Mouse (Mus musculus): ENCODE measurements around the gene Slco4c1. TPM values are rescaled to one million over a fixed set of nuclear protein-coding genes. Genes with fewer than 3 reads are reported as not detected.

Gene Slco4c1
- polyA plus RNA-seq, 1 experiment from 2014 or later, result 4.7 TPM

DNA sequence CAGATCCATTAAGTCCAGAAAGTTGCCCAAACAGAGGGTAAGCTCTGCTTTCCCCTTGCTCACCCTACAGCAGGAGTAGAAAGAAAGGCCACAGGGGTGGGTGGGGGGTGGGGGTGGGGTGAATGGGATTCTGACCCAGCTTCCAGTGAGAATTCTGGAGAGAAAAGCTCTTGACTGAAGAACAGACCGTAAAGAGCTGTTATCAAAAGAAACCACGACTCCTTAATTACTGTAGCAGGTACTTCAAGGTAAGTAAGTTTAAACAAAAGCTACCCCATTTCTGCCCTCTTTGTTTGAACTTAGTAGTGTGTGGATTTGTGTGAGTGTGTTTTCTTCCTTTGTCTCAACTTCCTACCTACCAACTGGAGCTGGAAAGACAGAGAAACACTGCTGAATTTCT, 23.4 kb downstream of the Slco4c1 start:
- DNase-seq (no peak), ATAC-seq (ENCODE audit: insufficient read depth) (peak; percentile 54; the same call in 1 of the 2 replicates)
- no peaks in the 10 kb centered on the region for H3K4me1 ChIP-seq (ENCODE audit: insufficient read depth)

DNA sequence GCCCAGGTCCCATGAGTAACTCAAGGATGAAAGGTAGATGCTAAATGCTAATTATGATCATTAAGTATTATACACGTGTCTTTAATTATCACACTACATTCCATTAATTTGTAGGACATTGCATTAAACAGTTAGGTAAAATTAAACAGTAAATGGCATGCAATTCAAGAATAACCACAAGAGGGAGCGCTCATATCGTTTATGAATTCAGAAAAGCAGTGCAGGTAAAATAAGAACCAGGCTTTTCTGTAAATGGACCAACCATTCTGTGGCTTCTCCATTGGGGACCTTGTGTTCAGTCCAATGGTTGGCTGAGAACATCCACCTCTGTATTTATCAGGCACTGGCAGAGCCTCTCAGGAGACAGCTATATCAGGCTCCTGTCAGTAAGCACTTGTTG, 25.2 kb downstream of the Slco4c1 start:
- no peaks in the 10 kb centered on the region for H3K27me3 ChIP-seq (ENCODE audit: insufficient read depth, low read length)
- WGBS, result 2% methylated on average over 3 of the region's 3 CpGs
- TF ChIP-seq CTCF (IDR thresholded peaks at IDR 0.05; ENCODE audit: low read depth), result peak; percentile 75
- no peak overlapping the region for H3K27ac ChIP-seq (ENCODE audit: low read depth)
- ATAC-seq (ENCODE audit: insufficient read depth) (no peak), DNase-seq (peak; percentile 83)
- H3K4me3 ChIP-seq (ENCODE audit: low read depth, low read length), result no peak overlapping the region
- no peak overlapping the region for H3K4me2 ChIP-seq
- no peak overlapping the region for H3K9ac ChIP-seq
- H3K36me3 ChIP-seq (ENCODE audit: insufficient read depth), result no peaks in the 10 kb centered on the region
- no peaks in the 10 kb centered on the region for H3K4me1 ChIP-seq (ENCODE audit: insufficient read depth)
- H3K9me3 ChIP-seq (ENCODE audit: low read depth, low read length), result no peaks in the 10 kb centered on the region

More for the DNA sequence above, 23.4 kb downstream of the Slco4c1 start:
- Histone ChIP-seq H3K27ac (ENCODE audit: low read depth) (no peak overlapping the region), H3K4me2 (no peak overlapping the region), H3K27me3 (ENCODE audit: insufficient read depth, low read length) (no peaks in the 10 kb centered on the region), H3K4me3 (ENCODE audit: low read depth, low read length) (no peak overlapping the region), H3K36me3 (ENCODE audit: insufficient read depth) (no peaks in the 10 kb centered on the region), H3K9me3 (ENCODE audit: low read depth, low read length) (no peaks in the 10 kb centered on the region), H3K9ac (no peak overlapping the region)
- WGBS, result 31% methylated on average over 2 of the region's 2 CpGs
- TF ChIP-seq CTCF (IDR thresholded peaks at IDR 0.05; ENCODE audit: low read depth), result no peak

DNA sequence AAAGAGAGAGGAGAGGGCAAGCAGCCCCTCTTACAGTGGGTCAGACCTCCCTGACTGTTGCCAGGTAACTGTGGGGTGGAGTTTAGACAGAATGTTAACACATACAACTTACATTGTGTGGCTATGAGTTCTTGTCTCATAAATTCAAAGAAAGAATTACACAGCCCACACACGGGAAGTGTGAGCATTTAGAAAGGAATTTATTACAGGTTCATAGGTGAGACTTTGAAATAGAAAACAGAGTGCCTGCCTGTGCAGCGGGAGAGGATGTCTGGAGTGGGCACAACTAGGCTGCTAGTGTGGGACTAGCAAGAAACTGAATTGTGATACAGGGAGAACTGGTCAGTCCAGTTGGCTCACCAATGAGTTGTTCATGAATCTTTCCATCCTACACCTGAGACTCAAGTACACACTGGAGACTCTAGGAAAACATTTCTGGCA, 66.7 kb downstream of the Slco4c1 start:
- Histone ChIP-seq H3K36me3 (ENCODE audit: insufficient read depth) (no peaks in the 10 kb centered on the region), H3K9me3 (ENCODE audit: low read depth, low read length) (no peaks in the 10 kb centered on the region), H3K27me3 (ENCODE audit: insufficient read depth, low read length) (no peaks in the 10 kb centered on the region), H3K4me1 (ENCODE audit: insufficient read depth) (no peaks in the 10 kb centered on the region), H3K27ac (ENCODE audit: low read depth) (peak overlapping the region; percentile 76), H3K4me3 (ENCODE audit: low read depth, low read length) (no peak overlapping the region), H3K4me2 (no peak overlapping the region), H3K9ac (no peak overlapping the region)
- DNase-seq, result peak; percentile 79
- TF ChIP-seq CTCF (IDR thresholded peaks at IDR 0.05; ENCODE audit: low read depth), result no peak
- peak; percentile 98 for ATAC-seq (ENCODE audit: insufficient read depth)
- 44% methylated on average over 2 of the region's 2 CpGs for WGBS

DNA sequence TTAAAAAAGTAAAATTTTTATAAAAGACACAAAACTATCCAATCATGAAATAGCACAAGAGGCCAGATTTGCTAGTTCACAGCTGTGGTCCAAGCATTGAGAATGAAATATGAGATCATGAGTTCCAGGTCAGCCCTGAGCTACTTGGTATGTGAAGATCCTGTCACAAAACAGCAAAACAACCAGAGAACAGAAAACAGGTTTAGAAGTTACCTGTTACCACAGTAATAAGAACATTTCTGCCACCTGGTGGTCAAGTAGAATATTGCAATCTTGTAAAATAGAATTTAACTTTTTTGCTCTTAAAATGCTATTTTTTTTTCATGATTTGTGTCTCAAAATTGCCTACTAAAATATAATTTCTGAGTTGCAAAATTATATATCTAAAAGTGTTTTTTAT, 70.4 kb downstream of the Slco4c1 start:
- no peak overlapping the region for H3K4me3 ChIP-seq (ENCODE audit: low read depth, low read length)
- H3K4me1 ChIP-seq (ENCODE audit: insufficient read depth), result no peaks in the 10 kb centered on the region
- H3K9ac ChIP-seq, result no peak overlapping the region
- H3K9me3 ChIP-seq (ENCODE audit: low read depth, low read length), result no peaks in the 10 kb centered on the region
- ATAC-seq (ENCODE audit: insufficient read depth) (no peak), DNase-seq (peak; percentile 84)
- H3K4me2 ChIP-seq, result no peak overlapping the region
- H3K36me3 ChIP-seq (ENCODE audit: insufficient read depth), result no peaks in the 10 kb centered on the region
- H3K27me3 ChIP-seq (ENCODE audit: insufficient read depth, low read length), result no peaks in the 10 kb centered on the region
- peak; percentile 67 for TF ChIP-seq CTCF (IDR thresholded peaks at IDR 0.05; ENCODE audit: low read depth)
- H3K27ac ChIP-seq (ENCODE audit: low read depth), result no peak overlapping the region

DNA sequence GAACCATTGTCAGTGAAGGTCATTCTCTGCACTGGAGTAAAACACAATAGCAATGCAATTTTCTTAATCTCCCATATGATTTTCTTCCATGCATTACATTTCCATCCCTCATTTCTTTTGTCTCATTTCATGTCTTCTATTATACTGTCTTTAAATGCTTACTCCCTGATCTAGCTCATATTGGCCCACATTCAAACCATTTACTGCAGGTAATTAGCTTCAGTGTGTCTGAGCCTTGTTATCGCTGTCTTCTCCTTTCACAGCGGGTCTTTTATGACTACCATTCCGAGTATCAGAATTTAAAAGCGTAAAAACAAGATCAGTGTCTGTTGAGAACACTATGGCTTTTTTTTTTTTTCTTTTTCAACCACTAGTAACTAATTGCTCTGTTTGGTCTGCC, 77.3 kb downstream of the Slco4c1 start:
- TF ChIP-seq CTCF (IDR thresholded peaks at IDR 0.05; ENCODE audit: low read depth), result no peak
- Histone ChIP-seq H3K27me3 (ENCODE audit: insufficient read depth, low read length) (no peaks in the 10 kb centered on the region), H3K36me3 (ENCODE audit: insufficient read depth) (no peaks in the 10 kb centered on the region), H3K27ac (ENCODE audit: low read depth) (no peak overlapping the region), H3K9ac (no peak overlapping the region), H3K4me1 (ENCODE audit: insufficient read depth) (no peaks in the 10 kb centered on the region), H3K4me3 (ENCODE audit: low read depth, low read length) (no peak overlapping the region), H3K9me3 (ENCODE audit: low read depth, low read length) (no peaks in the 10 kb centered on the region), H3K4me2 (no peak overlapping the region)
- DNase-seq, result no peak
- WGBS, result 88% methylated on average over 4 of the region's 4 CpGs
- no peak for ATAC-seq (ENCODE audit: insufficient read depth)

DNA sequence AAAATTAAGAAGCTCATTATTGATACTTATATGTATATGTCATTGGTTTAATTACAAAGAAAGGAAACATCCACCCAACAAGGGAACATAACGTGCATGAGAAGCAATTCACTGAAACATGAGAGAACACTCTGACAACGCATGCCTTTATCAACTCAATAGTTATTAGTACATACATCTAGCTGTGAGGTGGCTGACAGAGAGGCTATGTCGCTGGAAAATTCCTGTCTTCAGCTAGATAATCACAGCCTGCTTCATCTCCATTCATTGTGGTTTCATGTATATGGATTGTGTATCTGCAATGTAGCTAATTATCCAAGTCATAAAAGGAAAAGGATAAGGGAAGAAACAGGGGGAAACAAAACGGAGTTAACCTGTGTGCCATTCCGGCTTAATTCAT, 77.7 kb downstream of the Slco4c1 start:
- 82% methylated on average over 5 of the region's 5 CpGs for WGBS
- no peak for TF ChIP-seq CTCF (IDR thresholded peaks at IDR 0.05; ENCODE audit: low read depth)
- Histone ChIP-seq H3K4me1 (ENCODE audit: insufficient read depth) (no peaks in the 10 kb centered on the region), H3K27ac (ENCODE audit: low read depth) (no peak overlapping the region), H3K4me2 (no peak overlapping the region), H3K9me3 (ENCODE audit: low read depth, low read length) (no peaks in the 10 kb centered on the region), H3K4me3 (ENCODE audit: low read depth, low read length) (no peak overlapping the region), H3K9ac (no peak overlapping the region), H3K27me3 (ENCODE audit: insufficient read depth, low read length) (no peaks in the 10 kb centered on the region), H3K36me3 (ENCODE audit: insufficient read depth) (no peaks in the 10 kb centered on the region)
- ATAC-seq (ENCODE audit: insufficient read depth) (no peak), DNase-seq (no peak)

DNA sequence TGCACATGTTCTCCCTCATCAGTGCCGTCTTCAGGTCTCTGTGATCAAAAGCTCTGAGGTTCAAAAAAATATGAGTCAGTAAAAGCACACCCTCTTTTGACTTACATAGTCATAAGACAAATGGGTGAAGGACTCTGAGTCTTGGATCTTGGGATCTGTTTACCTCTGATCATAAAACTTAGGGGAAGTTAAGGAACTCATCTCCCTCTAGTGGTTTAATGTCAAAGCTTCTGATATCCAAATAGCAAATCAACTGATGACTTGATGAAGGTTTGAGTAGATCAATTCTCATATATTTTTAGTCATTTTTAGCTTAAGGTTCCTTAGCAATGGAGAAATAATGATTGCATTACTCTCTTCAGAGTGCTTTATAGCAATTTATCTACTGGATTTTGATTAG, 82.7 kb downstream of the Slco4c1 start:
- H3K9me3 ChIP-seq (ENCODE audit: low read depth, low read length), result no peaks in the 10 kb centered on the region
- WGBS, result 81% methylated on average over 1 of the region's 1 CpGs
- peak; percentile 42 for TF ChIP-seq CTCF (IDR thresholded peaks at IDR 0.05; ENCODE audit: low read depth)

DNA sequence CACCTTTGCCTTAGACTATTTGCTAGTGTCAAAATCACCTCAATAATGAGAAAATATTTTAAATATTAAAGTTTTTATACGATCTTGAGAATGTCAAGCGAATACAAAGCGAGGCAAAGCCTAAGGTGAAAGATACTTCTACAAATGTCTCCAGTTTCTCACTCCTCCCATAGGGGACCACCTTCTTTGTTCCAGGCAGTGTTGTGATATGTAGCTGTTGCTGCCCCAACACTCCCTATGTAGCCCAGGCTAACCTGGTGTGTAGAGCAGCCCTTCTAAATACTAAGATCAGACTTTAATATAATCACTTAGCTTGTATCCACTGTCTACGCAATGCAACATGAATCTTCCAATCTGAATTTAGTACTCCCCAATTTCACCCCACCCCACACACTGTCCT, 97.8 kb downstream of the Slco4c1 start:
- Histone ChIP-seq H3K9ac (no peak overlapping the region), H3K4me3 (ENCODE audit: low read depth, low read length) (no peak overlapping the region), H3K9me3 (ENCODE audit: low read depth, low read length) (no peaks in the 10 kb centered on the region), H3K27ac (ENCODE audit: low read depth) (no peak overlapping the region), H3K27me3 (ENCODE audit: insufficient read depth, low read length) (no peaks in the 10 kb centered on the region), H3K4me2 (no peak overlapping the region), H3K4me1 (ENCODE audit: insufficient read depth) (no peaks in the 10 kb centered on the region), H3K36me3 (ENCODE audit: insufficient read depth) (no peaks in the 10 kb centered on the region)
- DNase-seq (no peak), ATAC-seq (ENCODE audit: insufficient read depth) (no peak)
- 91% methylated on average over 4 of the region's 4 CpGs for WGBS
- TF ChIP-seq CTCF (IDR thresholded peaks at IDR 0.05; ENCODE audit: low read depth), result no peak

More for the DNA sequence above, 82.7 kb downstream of the Slco4c1 start:
- no peak overlapping the region for H3K4me3 ChIP-seq (ENCODE audit: low read depth, low read length)
- H3K4me1 ChIP-seq (ENCODE audit: insufficient read depth), result no peaks in the 10 kb centered on the region
- H3K36me3 ChIP-seq (ENCODE audit: insufficient read depth), result no peaks in the 10 kb centered on the region
- no peak overlapping the region for H3K4me2 ChIP-seq
- no peaks in the 10 kb centered on the region for H3K27me3 ChIP-seq (ENCODE audit: insufficient read depth, low read length)
- no peak overlapping the region for H3K27ac ChIP-seq (ENCODE audit: low read depth)
- peak; percentile 59 for DNase-seq
- ATAC-seq (ENCODE audit: insufficient read depth), result no peak
- no peak overlapping the region for H3K9ac ChIP-seq
